Mouse (Mus musculus) brain, embryonic 14.5 days (tissue): ENCODE results near the gene Dctn3. TPM values are rescaled to one million over a fixed set of nuclear protein-coding genes. Genes with fewer than 3 reads are reported as not detected.
"Not testable (repeated sequence)": the region's sequence is repeated elsewhere in the genome, so short reads cannot be mapped to it uniquely, and the experiment has no call there.

Experiments
- DNase-seq: peaks from one replicate; pipeline ENCODE4 v3.0.0-alpha.2; 2011; ENCODE audit warnings: low read depth
- CTCF ChIP-seq: fragments of 200-500 bp; IDR thresholded peaks from 2 replicates; pipeline ENCODE4 v1.5.1; 2012; ENCODE audit warnings: inconsistent platforms, mild to moderate bottlenecking, moderate library complexity, borderline replicate concordance; ENCODE audit not compliant: insufficient read depth, insufficient read length; ENCODE audit errors: extremely low read depth
- POLR2A ChIP-seq: fragments of 200-500 bp; IDR thresholded peaks from 2 replicates; pipeline ENCODE4 v1.6.1; 2012; ENCODE audit warnings: mild to moderate bottlenecking, inconsistent platforms, borderline replicate concordance; ENCODE audit not compliant: poor library complexity, insufficient read depth, insufficient read length, severe bottlenecking; ENCODE audit errors: extremely low read depth
- polyA plus RNA-seq: library from polyadenylated mRNA; depleted of rRNA; stranded (reverse); fragments of >200 nt; gene quantifications from 2 replicates; pipeline ENCODE4 v1.2.3, GENCODE M21; 2012

Dctn3 gene
- polyA plus RNA-seq, 1 experiment, result 157 TPM

GRCm38 (mm10) chr4:41696930-41697841 is 25.8 kb downstream of the Dctn3 start, which contains the start of gene Cntfr:
Cntfr (minus strand) TSS chr4:41697089.
- peak; percentile 88 for DNase-seq
- TF ChIP-seq CTCF, result peak; percentile 69

GRCm38 (mm10) chr4:41696452-41696851 is 26.5 kb downstream of the Dctn3 start:
- DNase-seq, result not testable (repeated sequence)

GRCm38 (mm10) chr4:41695800-41696199 is 27.2 kb downstream of the Dctn3 start:
- DNase-seq, result not testable (repeated sequence)

- not testable (repeated sequence) for DNase-seq
Observed at GRCm38 (mm10) chr4:41693511-41693910, 29.5 kb downstream of the Dctn3 start.

- DNase-seq, result not testable (repeated sequence)
Observed at GRCm38 (mm10) chr4:41690014-41690413, 33.0 kb downstream of the Dctn3 start.

GRCm38 (mm10) chr4:41688562-41688961 is 34.4 kb downstream of the Dctn3 start:
- DNase-seq, result peak; percentile 74

- peak; percentile 87 for DNase-seq
Observed at GRCm38 (mm10) chr4:41685882-41686492, 37.0 kb downstream of the Dctn3 start.

- DNase-seq, result peak; percentile 82
Observed at GRCm38 (mm10) chr4:41684931-41685453, 38.0 kb downstream of the Dctn3 start.

GRCm38 (mm10) chr4:41684131-41684930 is 38.6 kb downstream of the Dctn3 start:
- DNase-seq, result peak; percentile 76

GRCm38 (mm10) chr4:41683303-41683702 is 39.7 kb downstream of the Dctn3 start:
- DNase-seq, result peak; percentile 75

- no peak for TF ChIP-seq POLR2A
- no peak for TF ChIP-seq CTCF
- DNase-seq, result no peak
Observed at GRCm38 (mm10) chr4:41682789-41683188, 40.2 kb downstream of the Dctn3 start.

- TF ChIP-seq POLR2A (no peak), CTCF (no peak)
- DNase-seq, result peak; percentile 83
Observed at GRCm38 (mm10) chr4:41681947-41682346, 41.0 kb downstream of the Dctn3 start.

GRCm38 (mm10) chr4:41681176-41681575 is 41.8 kb downstream of the Dctn3 start:
- DNase-seq, result peak; percentile 78
- no peak for TF ChIP-seq POLR2A
- TF ChIP-seq CTCF, result no peak

- TF ChIP-seq CTCF, result no peak
- no peak for TF ChIP-seq POLR2A
- peak; percentile 60 for DNase-seq
Observed at GRCm38 (mm10) chr4:41679291-41679690, 43.7 kb downstream of the Dctn3 start.
